Mouse (Mus musculus): ENCODE measurements at regions not wholly inside any gene's neighbourhood (a gene's known extent, or its start where the extent isn't known, plus 50 kb on each side); places are given as distances from the start of the nearest gene placed in this dataset.
A peak's percentile ranks its signal among the peaks of the same experiment; 100 is the strongest.

GRCm38 (mm10) chr16:8053936-8054335 is 371.0 kb downstream of the Tmem114 start:
- ATAC-seq (replicated peaks; ENCODE audit: low FRiP score, low read depth), result no peak
- H3K27me3 ChIP-seq (ENCODE audit: insufficient read depth, low read length), result no peaks in the 10 kb centered on the region
- H3K27ac ChIP-seq, result no peak overlapping the region
- DNase-seq (ENCODE audit: low spot score), result peak; percentile 36
- H3K4me2 ChIP-seq (ENCODE audit: low read length), result no peak overlapping the region
- no peak overlapping the region for H3K9ac ChIP-seq (ENCODE audit: low read depth, low read length)
- no peak overlapping the region for H3K4me3 ChIP-seq (replicated peaks; ENCODE audit: low read depth, low read length)
- no peak for TF ChIP-seq CTCF (IDR thresholded peaks at IDR 0.05; ENCODE audit: low read depth)
- no peaks in the 10 kb centered on the region for H3K36me3 ChIP-seq (ENCODE audit: insufficient read depth, low read length)
- H3K4me1 ChIP-seq (replicated peaks; ENCODE audit: insufficient read depth, low read length), result no peaks in the 10 kb centered on the region
- WGBS, result 17% methylated on average over 5 of the region's 5 CpGs
- no peaks in the 10 kb centered on the region for H3K9me3 ChIP-seq (replicated peaks; ENCODE audit: low read length)

- Histone ChIP-seq H3K4me3 (replicated peaks; ENCODE audit: low read depth, low read length) (no peak overlapping the region), H3K27ac (no peak overlapping the region), H3K4me2 (ENCODE audit: low read length) (no peak overlapping the region), H3K27me3 (ENCODE audit: insufficient read depth, low read length) (no peaks in the 10 kb centered on the region), H3K4me1 (replicated peaks; ENCODE audit: insufficient read depth, low read length) (no peaks in the 10 kb centered on the region), H3K36me3 (ENCODE audit: insufficient read depth, low read length) (no peaks in the 10 kb centered on the region), H3K9ac (ENCODE audit: low read depth, low read length) (no peak overlapping the region), H3K9me3 (replicated peaks; ENCODE audit: low read length) (no peaks in the 10 kb centered on the region)
- no peak for DNase-seq (ENCODE audit: low spot score)
- no peak for ATAC-seq (replicated peaks; ENCODE audit: low FRiP score, low read depth)
- TF ChIP-seq CTCF (IDR thresholded peaks at IDR 0.05; ENCODE audit: low read depth), result no peak
- 63% methylated on average over 3 of the region's 3 CpGs for WGBS
Observed at GRCm38 (mm10) chr16:8008966-8009365, 416.0 kb downstream of the Tmem114 start.

GRCm38 (mm10) chr16:8006631-8007030 is 418.3 kb downstream of the Tmem114 start:
- WGBS, result 83% methylated on average over 3 of the region's 3 CpGs
- no peaks in the 10 kb centered on the region for H3K9me3 ChIP-seq (replicated peaks; ENCODE audit: low read length)
- H3K36me3 ChIP-seq (ENCODE audit: insufficient read depth, low read length), result no peaks in the 10 kb centered on the region
- TF ChIP-seq CTCF (IDR thresholded peaks at IDR 0.05; ENCODE audit: low read depth), result no peak
- no peaks in the 10 kb centered on the region for H3K4me1 ChIP-seq (replicated peaks; ENCODE audit: insufficient read depth, low read length)
- H3K27me3 ChIP-seq (ENCODE audit: insufficient read depth, low read length), result no peaks in the 10 kb centered on the region
- DNase-seq (ENCODE audit: low spot score), result no peak
- no peak overlapping the region for H3K4me2 ChIP-seq (ENCODE audit: low read length)
- H3K9ac ChIP-seq (ENCODE audit: low read depth, low read length), result no peak overlapping the region
- no peak overlapping the region for H3K4me3 ChIP-seq (replicated peaks; ENCODE audit: low read depth, low read length)
- ATAC-seq (replicated peaks; ENCODE audit: low FRiP score, low read depth), result no peak
- no peak overlapping the region for H3K27ac ChIP-seq

GRCm38 (mm10) chr16:8002339-8003089 is 422.4 kb downstream of the Tmem114 start:
- 85% methylated on average over 7 of the region's 7 CpGs for WGBS
- no peak for TF ChIP-seq CTCF (IDR thresholded peaks at IDR 0.05; ENCODE audit: low read depth)
- H3K4me3 ChIP-seq (replicated peaks; ENCODE audit: low read depth, low read length), result no peak overlapping the region

GRCm38 (mm10) chr16:7982816-7983215 is 442.1 kb downstream of the Tmem114 start:
- no peak for DNase-seq (ENCODE audit: low spot score)
- H3K4me1 ChIP-seq (replicated peaks; ENCODE audit: insufficient read depth, low read length), result no peaks in the 10 kb centered on the region
- no peak overlapping the region for H3K27ac ChIP-seq
- no peaks in the 10 kb centered on the region for H3K9me3 ChIP-seq (replicated peaks; ENCODE audit: low read length)
- WGBS, result 33% methylated on average over 10 of the region's 10 CpGs
- no peak for TF ChIP-seq CTCF (IDR thresholded peaks at IDR 0.05; ENCODE audit: low read depth)
- H3K4me3 ChIP-seq (replicated peaks; ENCODE audit: low read depth, low read length), result no peak overlapping the region
- H3K9ac ChIP-seq (ENCODE audit: low read depth, low read length), result no peak overlapping the region
- no peaks in the 10 kb centered on the region for H3K27me3 ChIP-seq (ENCODE audit: insufficient read depth, low read length)
- no peaks in the 10 kb centered on the region for H3K36me3 ChIP-seq (ENCODE audit: insufficient read depth, low read length)
- ATAC-seq (replicated peaks; ENCODE audit: low FRiP score, low read depth), result no peak
- H3K4me2 ChIP-seq (ENCODE audit: low read length), result no peak overlapping the region

More at GRCm38 (mm10) chr16:8002339-8003089, 422.4 kb downstream of the Tmem114 start:
- no peak overlapping the region for H3K9ac ChIP-seq (ENCODE audit: low read depth, low read length)
- ATAC-seq (replicated peaks; ENCODE audit: low FRiP score, low read depth) (no peak), DNase-seq (ENCODE audit: low spot score) (no peak)
- no peaks in the 10 kb centered on the region for H3K36me3 ChIP-seq (ENCODE audit: insufficient read depth, low read length)
- no peak overlapping the region for H3K27ac ChIP-seq
- no peaks in the 10 kb centered on the region for H3K27me3 ChIP-seq (ENCODE audit: insufficient read depth, low read length)
- no peak overlapping the region for H3K4me2 ChIP-seq (ENCODE audit: low read length)
- no peaks in the 10 kb centered on the region for H3K9me3 ChIP-seq (replicated peaks; ENCODE audit: low read length)
- H3K4me1 ChIP-seq (replicated peaks; ENCODE audit: insufficient read depth, low read length), result no peaks in the 10 kb centered on the region

GRCm38 (mm10) chr16:7978466-7978865 is 446.5 kb downstream of the Tmem114 start:
- H3K9ac ChIP-seq (ENCODE audit: low read depth, low read length), result no peak overlapping the region
- TF ChIP-seq CTCF (IDR thresholded peaks at IDR 0.05; ENCODE audit: low read depth), result no peak
- 66% methylated on average over 6 of the region's 6 CpGs for WGBS
- DNase-seq (ENCODE audit: low spot score), result no peak
- H3K9me3 ChIP-seq (replicated peaks; ENCODE audit: low read length), result no peaks in the 10 kb centered on the region
- H3K27me3 ChIP-seq (ENCODE audit: insufficient read depth, low read length), result no peaks in the 10 kb centered on the region
- no peak overlapping the region for H3K4me2 ChIP-seq (ENCODE audit: low read length)
- no peak overlapping the region for H3K4me3 ChIP-seq (replicated peaks; ENCODE audit: low read depth, low read length)
- H3K4me1 ChIP-seq (replicated peaks; ENCODE audit: insufficient read depth, low read length), result no peaks in the 10 kb centered on the region
- H3K36me3 ChIP-seq (ENCODE audit: insufficient read depth, low read length), result no peaks in the 10 kb centered on the region
- ATAC-seq (replicated peaks; ENCODE audit: low FRiP score, low read depth), result no peak
- H3K27ac ChIP-seq, result no peak overlapping the region

- Histone ChIP-seq H3K4me3 (replicated peaks; ENCODE audit: low read depth, low read length) (no peak overlapping the region), H3K9ac (ENCODE audit: low read depth, low read length) (no peak overlapping the region), H3K36me3 (ENCODE audit: insufficient read depth, low read length) (no peaks in the 10 kb centered on the region), H3K4me1 (replicated peaks; ENCODE audit: insufficient read depth, low read length) (no peaks in the 10 kb centered on the region), H3K27ac (no peak overlapping the region), H3K27me3 (ENCODE audit: insufficient read depth, low read length) (no peaks in the 10 kb centered on the region), H3K9me3 (replicated peaks; ENCODE audit: low read length) (no peaks in the 10 kb centered on the region), H3K4me2 (ENCODE audit: low read length) (no peak overlapping the region)
- WGBS, result 63% methylated on average over 2 of the region's 2 CpGs
- ATAC-seq (replicated peaks; ENCODE audit: low FRiP score, low read depth) (no peak), DNase-seq (ENCODE audit: low spot score) (no peak)
- TF ChIP-seq CTCF (IDR thresholded peaks at IDR 0.05; ENCODE audit: low read depth), result no peak
Observed at GRCm38 (mm10) chr16:7951616-7952015, 473.3 kb downstream of the Tmem114 start.
